14 mouse cellular contexts compared by ENCODE assay signal in the genomic region with DNA sequence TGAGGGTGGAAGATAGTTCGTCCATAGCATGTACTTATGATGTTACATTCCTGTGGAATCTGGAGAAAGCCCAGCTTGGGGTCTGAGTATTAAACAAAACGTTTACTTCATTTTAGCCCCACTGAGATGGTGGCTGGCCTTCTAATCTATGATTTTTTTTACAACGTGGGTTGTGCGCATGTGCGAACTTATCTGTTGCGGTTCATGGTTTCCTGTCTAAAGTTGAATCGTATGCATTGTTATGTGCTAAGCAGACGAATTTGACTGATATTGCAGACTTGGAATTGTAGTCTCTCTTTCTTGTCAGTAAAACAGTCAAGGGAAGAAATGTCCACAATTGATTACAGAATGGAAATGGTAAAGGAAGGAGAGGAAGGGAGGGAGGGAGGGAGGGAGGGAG. TPM values are rescaled to one million over a fixed set of nuclear protein-coding genes. Genes with fewer than 3 reads are reported as not detected.
DNase-seq lines count a peak whose midpoint lies in the region; TF ChIP-seq lines count a peak whose summit lies in the region.
"Had no signal": no experiment of that assay in that cellular context is flagged by ENCODE, and none has a peak within 500 bp of the region (broad histone marks: within the 10 kb centered on the region; RNA-seq: fewer than 3 reads in every experiment).

No protein-coding gene starts in this region.

- DNase-seq in gastrocnemius, adult 2 months, result no peak
- no peak for DNase-seq in gastrocnemius, adult 18-20 months (ENCODE audit: low spot score)
- peak; percentile 7 to 19 for DNase-seq in CD8-positive naive resting alpha-beta T cell, adult 2 months (ENCODE audit: low read depth in 2 of 2, low spot score in 2 of 2)
- DNase-seq in induced T-regulatory cell, adult 2 months (ENCODE audit: low read depth), result peak; percentile 87
- no peak for DNase-seq in testis, postnatal 10 days (ENCODE audit: low spot score)
- no peak for DNase-seq in layer of hippocampus, adult 2 months (ENCODE audit: low spot score in 2 of 2)
- no peak for DNase-seq in ovary, postnatal 14 days (ENCODE audit: low spot score)
- DNase-seq: kidney, adult 11 months; lung, embryonic 14.5 days; right cerebral cortex, postnatal 14 days had no signal

- no peaks in the 10 kb centered on the region for H3K36me3 ChIP-seq in myocyte (ENCODE audit: control insufficient read depth, insufficient read depth)
- H3K36me3 ChIP-seq: midbrain, embryonic 12.5 days; stomach, embryonic 15.5 days had no signal

- H3K4me2 ChIP-seq in myocyte (ENCODE audit: low read depth), result peak overlapping the region; percentile 31
- H3K4me2 ChIP-seq: lung, embryonic 14.5 days; midbrain, embryonic 12.5 days; stomach, embryonic 15.5 days had no signal

- intact Hi-C loops in gastrocnemius, adult 2 months (cut with DNase I), result no loop called here

- no peak for TF ChIP-seq CTCF in gastrocnemius, adult 2 months (IDR thresholded peaks at IDR 0.05)
- TF ChIP-seq CTCF in layer of hippocampus, adult 2 months (conservative IDR thresholded peaks at IDR 0.05), result no peak

- peaks cover 5% of the 10 kb centered on the region for H3K27me3 ChIP-seq in myocyte (ENCODE audit: control insufficient read depth, insufficient read depth, insufficient read length)
- H3K27me3 ChIP-seq: midbrain, embryonic 12.5 days; stomach, embryonic 15.5 days had no signal

- no peak overlapping the region for H3ac ChIP-seq in myocyte (ENCODE audit: control insufficient read depth, insufficient read length)

- no peaks in the 10 kb centered on the region for H3K79me2 ChIP-seq in myocyte (ENCODE audit: control insufficient read depth, insufficient read depth)

- TF ChIP-seq POLR2A in myocyte (IDR thresholded peaks at IDR 0.05; ENCODE audit: insufficient read length, low read depth), result no peak

- H3K27ac ChIP-seq in gastrocnemius, adult 2 months, result 0 out of 2 replicates have a peak overlapping the region, but pooled peaks have one; percentile 6
- H3K27ac ChIP-seq in layer of hippocampus, adult 2 months, result no peak overlapping the region
- H3K27ac ChIP-seq: midbrain, embryonic 12.5 days; stomach, embryonic 15.5 days had no signal

- H3K4me3 ChIP-seq in gastrocnemius, adult 2 months, result no peak overlapping the region
- H3K4me3 ChIP-seq in myocyte, result no peak overlapping the region
- no peak overlapping the region for H3K4me3 ChIP-seq in layer of hippocampus, adult 2 months
- H3K4me3 ChIP-seq: erythroblast, embryonic 14.5 days; midbrain, embryonic 12.5 days; stomach, embryonic 15.5 days had no signal

TF ChIP-seq in myocyte, 11 proteins besides CTCF, POLR2A, EP300 and RAD21:
- TF ChIP-seq TCF12 (IDR thresholded peaks at IDR 0.05; ENCODE audit: insufficient read depth, poor library complexity, severe bottlenecking) (no peak), MYOG (IDR thresholded peaks at IDR 0.05; ENCODE audit: control insufficient read depth in 1 of 3, insufficient read depth in 1 of 3, insufficient read length in 2 of 3, low read depth in 2 of 3) (no peak), POLR2AphosphoS2 (IDR thresholded peaks at IDR 0.05; ENCODE audit: insufficient read length, low read depth) (no peak), E2F4 (IDR thresholded peaks at IDR 0.05; ENCODE audit: insufficient read depth) (no peak), MAX (IDR thresholded peaks at IDR 0.05; ENCODE audit: low read depth) (no peak), REST (IDR thresholded peaks at IDR 0.05; ENCODE audit: insufficient read depth, insufficient read length) (no peak), SRF (IDR thresholded peaks at IDR 0.05; ENCODE audit: control insufficient read depth, insufficient read length, low read depth) (no peak), TCF3 (IDR thresholded peaks at IDR 0.05; ENCODE audit: insufficient read length, low read depth) (no peak), USF1 (IDR thresholded peaks at IDR 0.05; ENCODE audit: low read depth) (no peak), CEBPB (IDR thresholded peaks at IDR 0.05; ENCODE audit: insufficient read depth, poor library complexity, severe bottlenecking) (no peak), MYOD1 (IDR thresholded peaks at IDR 0.05; ENCODE audit: control insufficient read depth in 1 of 3, insufficient read length in 2 of 3, low read depth in 2 of 3) (no peak)
TF ChIP-seq in myocyte: peak in this region for 0.

RNA-seq across cellular contexts. Expression of gene Gfpt2, which starts 17.9 kb away (rescaled TPM):
- 10 to 100 TPM in 1 of 2 experiments, 1 to 10 TPM in 1; 7.5 to 11.1 TPM for total RNA-seq in gastrocnemius, adult 2 months (2021)
- 10 to 100 TPM in 1 of 2 experiments, 1 to 10 TPM in 1; 4.6 to 11.7 TPM for total RNA-seq in gastrocnemius, adult 18-20 months (2021)
- 0.52 TPM for polyA plus RNA-seq in myocyte (2012; fragmentation: generic; extraction: Trizol)
- 1 to 10 TPM; 5.0 TPM for total RNA-seq in layer of hippocampus, adult 2 months (2021)
- polyA plus RNA-seq: erythroblast, embryonic 14.5 days had no signal

RNA-seq across cellular contexts. Expression of gene Mapk9, which starts 34.7 kb away (rescaled TPM):
- total RNA-seq in gastrocnemius, adult 2 months (2021), result 10 to 100 TPM; 47.4 to 54.4 TPM
- total RNA-seq in gastrocnemius, adult 18-20 months (2021), result 10 to 100 TPM; 51.3 to 52.6 TPM
- polyA plus RNA-seq in myocyte (2012; fragmentation: generic; extraction: Trizol), result 21.5 TPM
- 100 to 1,000 TPM; 150 to 154 TPM for total RNA-seq in layer of hippocampus, adult 2 months (2021)

Comparison
In these comparisons a context has a peak if more than half of its experiments do, and no peak if none do; other contexts are left out.
1. DNase-seq: peak in CD8-positive naive resting alpha-beta T cell, adult 2 months (2 of 2) and induced T-regulatory cell, adult 2 months (single experiment); none in gastrocnemius, adult 2 months (single experiment), gastrocnemius, adult 18-20 months (single experiment), testis, postnatal 10 days (single experiment), layer of hippocampus, adult 2 months (0 of 2) and ovary, postnatal 14 days (single experiment).